Mouse (Mus musculus) kidney, adult 2 months (tissue): Measurements from ENCODE around the gene Cadm3.

Experiments used
- CTCF ChIP-seq: fragments of 200-500 bp; conservative IDR thresholded peaks from 2 replicates; pipeline ENCODE4 v1.5.1; 2011; ENCODE audit warnings: low read depth, mild to moderate bottlenecking, control low read depth, low read length, moderate library complexity, mixed read lengths; ENCODE audit not compliant: insufficient read depth, insufficient read length
- POLR2A ChIP-seq: fragments of 200-500 bp; IDR thresholded peaks from one replicate; pipeline ENCODE4 v1.6.1; 2011; ENCODE audit warnings: low read depth, low read length, control low read depth

DNA sequence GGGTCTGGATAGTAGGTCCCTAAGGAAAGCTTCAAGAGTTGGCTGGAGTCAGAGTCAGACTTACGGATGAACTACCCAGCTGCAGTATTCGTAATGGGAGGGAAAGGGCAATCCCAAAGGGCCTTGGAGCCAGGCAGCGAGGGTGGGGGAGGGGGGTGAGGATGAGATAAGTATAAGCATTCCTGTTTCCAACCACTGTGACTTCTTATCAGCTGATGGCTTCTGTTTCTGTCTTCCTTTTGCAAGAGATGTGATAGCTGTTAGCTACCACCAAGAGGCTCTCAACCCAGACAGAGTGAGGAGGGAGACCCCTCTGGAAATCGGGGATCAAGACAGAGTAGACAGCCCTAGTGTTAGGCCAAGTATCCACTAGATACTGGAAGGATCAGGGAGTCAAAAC, 38.3 kb downstream of the Cadm3 start:
- TF ChIP-seq CTCF (no peak), POLR2A (no peak)
